Mouse (Mus musculus): ENCODE results near the gene Cops8. TPM values are rescaled to one million over a fixed set of nuclear protein-coding genes. Genes with fewer than 3 reads are reported as not detected.

Cops8 gene
- total RNA-seq (2014; rRNA removed), result 97.2 and 117 TPM in 2 replicates
- 167 and 170 TPM in 2 replicates for polyA plus RNA-seq (2015; fragmentation: Nextera tagmentation; extraction: Ambion mirVana)

DNA sequence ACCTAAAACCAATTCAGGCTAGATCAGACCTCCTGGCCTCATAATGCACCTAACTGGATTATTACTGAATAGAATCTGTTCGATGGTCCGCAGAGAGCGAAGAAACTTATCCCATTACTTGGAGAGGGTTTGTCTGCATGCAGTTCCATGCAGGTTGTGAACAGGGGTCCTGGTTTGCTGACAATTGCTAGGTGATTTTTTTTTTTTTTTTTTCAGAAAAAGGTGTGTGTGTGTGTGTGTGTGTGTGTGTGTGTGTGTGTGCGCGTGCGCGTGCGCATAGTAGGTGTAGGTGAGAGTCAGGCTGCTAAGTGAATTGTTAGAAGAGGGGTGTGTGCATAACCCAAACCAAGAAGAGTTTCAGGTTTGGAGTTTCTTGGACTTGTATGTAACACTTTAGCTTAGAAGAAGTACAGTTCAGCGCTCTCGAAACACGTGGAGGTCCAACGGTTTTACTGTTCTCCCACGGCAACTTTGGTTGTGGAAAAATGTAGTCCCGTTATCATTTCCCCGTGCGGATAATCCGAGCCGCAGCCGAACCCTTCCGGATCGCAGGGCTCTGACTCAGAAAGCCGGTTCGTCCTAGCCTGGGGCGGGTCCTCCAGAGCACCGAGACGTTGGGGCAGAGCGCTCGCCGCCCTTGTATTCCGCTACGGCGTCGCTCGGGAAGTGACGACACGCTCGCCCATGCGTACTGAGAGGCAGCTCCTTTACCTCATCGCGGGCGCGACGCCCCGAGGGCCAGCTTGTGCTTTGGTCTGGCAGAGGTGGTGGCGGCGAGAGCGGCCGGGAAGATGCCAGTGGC, at the start of gene Cops8:
Gene Cops8, plus strand, starts transcription at position 223 of the 802 bp plus-strand sequence.
- H3K27ac ChIP-seq, result peak within 1 kb of the TSS; percentile 41
- peaks cover 18% of the 10 kb centered on the region; the same call in 1 of the 2 replicates for H3K36me3 ChIP-seq (ENCODE audit: insufficient read depth, low read length)
- H3K9me3 ChIP-seq (ENCODE audit: low read length), result no peaks in the 10 kb centered on the region
- no peak; the same call in 1 of the 2 replicates for TF ChIP-seq CTCF (IDR thresholded peaks at IDR 0.05; ENCODE audit: low read depth)
- no peaks in the 10 kb centered on the region for H3K27me3 ChIP-seq (ENCODE audit: insufficient read depth, low read length)
- DNase-seq (ENCODE audit: low spot score), result peak; percentile 99
- peak within 1 kb of the TSS; percentile 82 for H3K4me2 ChIP-seq (ENCODE audit: low read depth, low read length)
- 5% methylated on average over 48 of the region's 48 CpGs for WGBS
- H3K9ac ChIP-seq (replicated peaks; ENCODE audit: low read length), result peak within 1 kb of the TSS; percentile 68
- peak; percentile 100 for ATAC-seq
- H3K4me3 ChIP-seq (ENCODE audit: low read length), result peak within 1 kb of the TSS; percentile 68
- H3K4me1 ChIP-seq (ENCODE audit: insufficient read depth, low read length), result no peaks in the 10 kb centered on the region; the same call in 1 of the 2 replicates

DNA sequence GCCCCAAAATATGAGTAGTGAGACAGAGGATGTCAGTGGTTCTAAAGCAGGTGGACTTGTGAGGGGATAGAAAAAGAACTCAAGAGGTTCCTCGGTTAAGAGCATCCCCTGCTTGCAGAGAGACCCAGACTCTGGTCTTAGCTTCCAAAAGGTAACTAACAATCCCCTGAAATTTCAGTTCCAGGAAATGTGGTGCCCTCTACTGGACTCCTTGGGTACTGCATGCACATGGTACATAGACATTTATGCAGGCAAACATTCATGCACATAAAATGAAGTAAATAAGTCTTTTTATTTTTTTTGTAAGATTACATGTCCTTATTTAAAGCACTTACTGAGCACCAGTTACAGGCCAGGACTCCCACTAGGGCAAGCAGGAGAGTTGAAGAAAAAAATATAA, 45.6 kb upstream of the Cops8 start:
- Histone ChIP-seq H3K27ac (no peak overlapping the region), H3K9ac (replicated peaks; ENCODE audit: low read length) (no peak overlapping the region), H3K9me3 (ENCODE audit: low read length) (no peaks in the 10 kb centered on the region), H3K4me2 (ENCODE audit: low read depth, low read length) (no peak overlapping the region), H3K4me3 (ENCODE audit: low read length) (no peak overlapping the region), H3K36me3 (ENCODE audit: insufficient read depth, low read length) (no peaks in the 10 kb centered on the region), H3K4me1 (ENCODE audit: insufficient read depth, low read length) (no peaks in the 10 kb centered on the region), H3K27me3 (ENCODE audit: insufficient read depth, low read length) (no peaks in the 10 kb centered on the region)
- WGBS, result 94% methylated on average over 1 of the region's 1 CpGs
- ATAC-seq, result no peak
- peak; percentile 37 for DNase-seq (ENCODE audit: low spot score)
- peak; percentile 67 for TF ChIP-seq CTCF (IDR thresholded peaks at IDR 0.05; ENCODE audit: low read depth)

GRCm38 (mm10) chr1:90560942-90561726, 41.6 kb upstream of the Cops8 start:
- H3K4me3 ChIP-seq (ENCODE audit: low read length), result no peak overlapping the region
- no peaks in the 10 kb centered on the region for H3K4me1 ChIP-seq (ENCODE audit: insufficient read depth, low read length)
- no peak for TF ChIP-seq CTCF (IDR thresholded peaks at IDR 0.05; ENCODE audit: low read depth)
- H3K27ac ChIP-seq, result no peak overlapping the region
- H3K9ac ChIP-seq (replicated peaks; ENCODE audit: low read length), result no peak overlapping the region
- WGBS, result 14% methylated on average over 5 of the region's 5 CpGs
- no peaks in the 10 kb centered on the region for H3K27me3 ChIP-seq (ENCODE audit: insufficient read depth, low read length)
- H3K4me2 ChIP-seq (ENCODE audit: low read depth, low read length), result no peak overlapping the region
- no peaks in the 10 kb centered on the region for H3K36me3 ChIP-seq (ENCODE audit: insufficient read depth, low read length)
- DNase-seq (ENCODE audit: low spot score) (peak; percentile 32), ATAC-seq (no peak)
- H3K9me3 ChIP-seq (ENCODE audit: low read length), result no peaks in the 10 kb centered on the region

DNA sequence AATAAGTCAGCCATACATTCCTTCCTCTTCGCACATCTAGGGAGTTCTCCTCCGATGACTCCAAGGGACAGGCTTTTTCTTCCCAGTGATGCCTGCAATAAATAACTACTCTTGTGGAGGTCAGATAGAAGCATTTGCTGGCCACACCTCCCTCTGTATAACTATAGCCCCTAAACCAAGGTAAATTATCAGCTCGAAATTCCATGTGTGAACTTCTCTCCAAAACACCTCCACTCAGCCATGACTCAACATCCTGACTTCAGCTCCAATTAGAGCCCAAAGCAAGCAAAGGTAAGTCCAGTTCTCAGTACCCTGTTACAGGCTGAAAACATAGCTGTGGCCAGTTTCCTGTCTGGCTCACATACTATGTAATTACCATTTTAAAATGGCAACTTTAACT, 38.8 kb upstream of the Cops8 start:
- no peak for DNase-seq (ENCODE audit: low spot score)
- Histone ChIP-seq H3K27me3 (ENCODE audit: insufficient read depth, low read length) (no peaks in the 10 kb centered on the region), H3K9ac (replicated peaks; ENCODE audit: low read length) (no peak overlapping the region), H3K9me3 (ENCODE audit: low read length) (no peaks in the 10 kb centered on the region), H3K4me2 (ENCODE audit: low read depth, low read length) (no peak overlapping the region), H3K36me3 (ENCODE audit: insufficient read depth, low read length) (no peaks in the 10 kb centered on the region), H3K4me1 (ENCODE audit: insufficient read depth, low read length) (no peaks in the 10 kb centered on the region), H3K27ac (no peak overlapping the region), H3K4me3 (ENCODE audit: low read length) (no peak overlapping the region)
- no peak for TF ChIP-seq CTCF (IDR thresholded peaks at IDR 0.05; ENCODE audit: low read depth)
- ATAC-seq, result no peak
- WGBS, result 89% methylated on average over 3 of the region's 3 CpGs

GRCm38 (mm10) chr1:90566664-90567440, 35.9 kb upstream of the Cops8 start:
- H3K4me1 ChIP-seq (ENCODE audit: insufficient read depth, low read length), result no peaks in the 10 kb centered on the region
- WGBS, result 37% methylated on average over 15 of the region's 15 CpGs
- no peak overlapping the region for H3K9ac ChIP-seq (replicated peaks; ENCODE audit: low read length)
- no peak overlapping the region for H3K27ac ChIP-seq
- DNase-seq (ENCODE audit: low spot score) (peak; percentile 52), ATAC-seq (peak; percentile 53; the same call in 1 of the 2 replicates)
- no peak for TF ChIP-seq CTCF (IDR thresholded peaks at IDR 0.05; ENCODE audit: low read depth)
- H3K27me3 ChIP-seq (ENCODE audit: insufficient read depth, low read length), result no peaks in the 10 kb centered on the region
- no peak overlapping the region for H3K4me2 ChIP-seq (ENCODE audit: low read depth, low read length)
- H3K36me3 ChIP-seq (ENCODE audit: insufficient read depth, low read length), result no peaks in the 10 kb centered on the region
- no peaks in the 10 kb centered on the region for H3K9me3 ChIP-seq (ENCODE audit: low read length)
- no peak overlapping the region for H3K4me3 ChIP-seq (ENCODE audit: low read length)

DNA sequence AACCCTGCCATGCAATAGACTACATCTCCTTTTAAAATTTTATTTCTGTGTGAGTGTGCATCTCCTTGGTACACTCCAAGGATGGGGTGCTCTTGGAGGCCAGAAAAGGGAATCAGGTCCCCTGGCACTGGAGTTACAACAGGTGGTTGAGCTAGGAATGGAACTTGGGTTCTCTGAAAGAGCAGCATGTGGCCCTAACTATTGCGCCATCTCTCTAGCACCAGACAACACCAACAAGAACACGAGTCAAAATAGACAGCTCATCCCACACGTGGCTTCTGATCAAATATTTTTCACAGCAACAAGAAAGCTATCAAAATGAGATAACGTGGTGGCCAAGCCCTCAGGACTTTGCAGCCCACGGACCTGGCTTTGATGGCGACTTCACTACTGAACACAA, 28.9 kb upstream of the Cops8 start:
- no peak overlapping the region for H3K4me3 ChIP-seq (ENCODE audit: low read length)

More for the DNA sequence above, 28.9 kb upstream of the Cops8 start:
- Histone ChIP-seq H3K4me2 (ENCODE audit: low read depth, low read length) (no peak overlapping the region), H3K4me1 (ENCODE audit: insufficient read depth, low read length) (no peaks in the 10 kb centered on the region), H3K27me3 (ENCODE audit: insufficient read depth, low read length) (no peaks in the 10 kb centered on the region), H3K9me3 (ENCODE audit: low read length) (no peaks in the 10 kb centered on the region), H3K27ac (no peak overlapping the region), H3K36me3 (ENCODE audit: insufficient read depth, low read length) (no peaks in the 10 kb centered on the region), H3K9ac (replicated peaks; ENCODE audit: low read length) (no peak overlapping the region)
- WGBS, result 87% methylated on average over 6 of the region's 6 CpGs
- no peak for TF ChIP-seq CTCF (IDR thresholded peaks at IDR 0.05; ENCODE audit: low read depth)
- DNase-seq (ENCODE audit: low spot score) (no peak), ATAC-seq (no peak)

Data from hindbrain, postnatal 0 days (tissue).